Mouse (Mus musculus) erythroblast, embryonic 14.5 days (primary cell): ENCODE data around the gene Kcnj8.

Experiments used
- GATA1 ChIP-seq: IDR thresholded peaks from 2 replicates; pipeline ENCODE4 v1.6.1; 2012; ENCODE audit warnings: low read length, inconsistent platforms, mixed read lengths
- TAL1 ChIP-seq: IDR thresholded peaks from 3 replicates; pipeline ENCODE4 v1.6.1; 2012; ENCODE audit warnings: low read length, inconsistent platforms, mixed read lengths

DNA sequence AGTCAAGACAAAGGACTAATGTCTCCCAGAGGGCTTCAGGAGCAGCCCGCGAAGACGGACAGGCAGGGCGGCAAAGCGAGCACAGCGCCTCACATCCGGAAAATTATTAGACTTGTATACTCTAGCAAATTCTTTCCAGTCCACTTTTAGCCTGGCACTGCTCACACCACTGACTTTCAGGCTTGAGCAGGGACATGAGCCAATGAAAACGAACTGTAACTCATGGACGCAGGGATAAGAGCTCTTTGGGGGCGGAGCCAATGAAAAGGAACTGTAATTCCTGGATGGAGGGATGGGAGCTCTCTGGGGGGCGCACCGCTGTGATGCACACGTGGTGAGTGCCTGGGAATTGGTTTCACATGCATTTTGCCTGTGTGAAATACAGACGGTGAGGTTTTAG, 26.3 kb downstream of the Kcnj8 start:
- TF ChIP-seq TAL1: no peak
- no peak for TF ChIP-seq GATA1
